Mouse (Mus musculus) bone marrow macrophage, adult 2 months (primary cell): ENCODE measurements around the gene Lingo4.

Source experiments
- CTCF ChIP-seq: IDR thresholded peaks from 2 replicates; pipeline ENCODE4 v1.5.1; 2012; ENCODE audit warnings: low read depth, mild to moderate bottlenecking, low read length, moderate library complexity
- POLR2A ChIP-seq: IDR thresholded peaks from 2 replicates; pipeline ENCODE4 v1.6.1; 2012; ENCODE audit warnings: mild to moderate bottlenecking, low read depth, low read length, borderline replicate concordance

GRCm38 (mm10) chr3:94442951-94443596, 44.8 kb downstream of the Lingo4 start, which contains the start of gene Mrpl9:
- TF ChIP-seq POLR2A, result no peak
- TF ChIP-seq CTCF, result no peak
